Comparison of ENCODE assay signal across 23 mouse cellular contexts in genomic region chr2:38312921-38313320, GRCm38 (mm10). TPM values are rescaled to one million over a fixed set of nuclear protein-coding genes. Genes with fewer than 3 reads are reported as not detected.
DNase-seq lines count a peak whose midpoint lies in the region; TF ChIP-seq lines count a peak whose summit lies in the region.
"Had no signal": no experiment of that assay in that cellular context is flagged by ENCODE, and none has a peak within 500 bp of the region (broad histone marks: within the 10 kb centered on the region; RNA-seq: fewer than 3 reads in every experiment).

No protein-coding gene starts in this region.

- DNase-seq in cerebellum, postnatal 25 days = peak; percentile 14 to 34
- DNase-seq in cerebellum, adult 11-12 months = no peak
- peak; percentile 6 for DNase-seq in left cerebral cortex, postnatal 4 days
- DNase-seq in left cerebral cortex, postnatal 25 days (ENCODE audit: low spot score in 2 of 2) = no peak
- no peak for DNase-seq in urinary bladder, postnatal 4 days (ENCODE audit: low spot score in 2 of 2)
- DNase-seq: adrenal gland, adult 8-10 months; adrenal gland, postnatal 25 days; cerebellum, adult 9-11 months; embryo, embryonic 11 days; forebrain, postnatal 0 days; gastrocnemius, adult 2 months; gastrocnemius, postnatal 14 days; heart, adult 11 months; kidney, adult 18-20 months had no signal

- no peaks in the 10 kb centered on the region for H3K36me3 ChIP-seq in myocyte (ENCODE audit: control insufficient read depth, insufficient read depth)
- H3K36me3 ChIP-seq: embryonic facial prominence, embryonic 15.5 days; hindbrain, embryonic 12.5 days; hindbrain, embryonic 15.5 days had no signal

- no peak overlapping the region for H3K4me3 ChIP-seq in myocyte
- H3K4me3 ChIP-seq: embryonic facial prominence, embryonic 15.5 days; gastrocnemius, adult 2 months; hindbrain, embryonic 12.5 days; hindbrain, embryonic 15.5 days had no signal

- H3ac ChIP-seq in myocyte (ENCODE audit: control insufficient read depth, insufficient read length) = no peak overlapping the region

- TF ChIP-seq POLR2A in myocyte (IDR thresholded peaks at IDR 0.05; ENCODE audit: insufficient read length, low read depth) = no peak

- no peaks in the 10 kb centered on the region for H3K79me2 ChIP-seq in myocyte (ENCODE audit: control insufficient read depth, insufficient read depth)

- peaks cover 27% of the 10 kb centered on the region for H3K27me3 ChIP-seq in myocyte (ENCODE audit: control insufficient read depth, insufficient read depth, insufficient read length)
- H3K27me3 ChIP-seq: embryonic facial prominence, embryonic 15.5 days; hindbrain, embryonic 15.5 days had no signal

- peak overlapping the region; percentile 3 for H3K4me2 ChIP-seq in myocyte (ENCODE audit: low read depth)
- H3K4me2 ChIP-seq: embryonic facial prominence, embryonic 15.5 days; heart, embryonic 11.5 days; hindbrain, embryonic 12.5 days; hindbrain, embryonic 15.5 days had no signal

- intact Hi-C loops in left cerebral cortex, postnatal 4 days (cut with DNase I) = no loop called here
- intact Hi-C loops in left cerebral cortex, postnatal 25 days (cut with DNase I) = no loop called here

TF ChIP-seq in myocyte, 11 proteins besides CTCF, POLR2A, EP300 and RAD21:
- no peak for TF ChIP-seq CEBPB (IDR thresholded peaks at IDR 0.05; ENCODE audit: insufficient read depth, poor library complexity, severe bottlenecking)
- no peak for TF ChIP-seq MYOD1 (IDR thresholded peaks at IDR 0.05; ENCODE audit: control insufficient read depth in 1 of 3, insufficient read length in 2 of 3, low read depth in 2 of 3)
- TF ChIP-seq POLR2AphosphoS2 (IDR thresholded peaks at IDR 0.05; ENCODE audit: insufficient read length, low read depth) = no peak
- TF ChIP-seq SRF (IDR thresholded peaks at IDR 0.05; ENCODE audit: control insufficient read depth, insufficient read length, low read depth) = no peak
- TF ChIP-seq USF1 (IDR thresholded peaks at IDR 0.05; ENCODE audit: low read depth) = no peak
- no peak for TF ChIP-seq TCF3 (IDR thresholded peaks at IDR 0.05; ENCODE audit: insufficient read length, low read depth)
- TF ChIP-seq MYOG (IDR thresholded peaks at IDR 0.05; ENCODE audit: control insufficient read depth in 1 of 3, insufficient read depth in 1 of 3, insufficient read length in 2 of 3, low read depth in 2 of 3) = no peak
- TF ChIP-seq REST (IDR thresholded peaks at IDR 0.05; ENCODE audit: insufficient read depth, insufficient read length) = no peak
- TF ChIP-seq E2F4 (IDR thresholded peaks at IDR 0.05; ENCODE audit: insufficient read depth) = no peak
- no peak for TF ChIP-seq TCF12 (IDR thresholded peaks at IDR 0.05; ENCODE audit: insufficient read depth, poor library complexity, severe bottlenecking)
- TF ChIP-seq MAX (IDR thresholded peaks at IDR 0.05; ENCODE audit: low read depth) = no peak

RNA-seq across cellular contexts. Expression of gene Dennd1a, which starts 25.7 kb away (rescaled TPM):
- 10 to 100 TPM; 70.7 to 75.7 TPM for total RNA-seq in left cerebral cortex, postnatal 4 days (2021)
- 10 to 100 TPM; 69.9 to 77.0 TPM for total RNA-seq in left cerebral cortex, postnatal 25 days (2021)
- 11.3 TPM for polyA plus RNA-seq in myocyte (2012; fragmentation: generic; extraction: Trizol)

RNA-seq across cellular contexts. Expression of gene Lhx2, which starts 26.2 kb away (rescaled TPM):
- 100 to 1,000 TPM; 110 to 128 TPM for total RNA-seq in left cerebral cortex, postnatal 4 days (2021)
- total RNA-seq in left cerebral cortex, postnatal 25 days (2021) = 10 to 100 TPM; 76.6 to 86.9 TPM
- 0.89 TPM for polyA plus RNA-seq in myocyte (2012; fragmentation: generic; extraction: Trizol)
- total RNA-seq: adrenal gland, adult 8-10 months; adrenal gland, postnatal 25 days; hematopoietic stem cell, adult 5-6 weeks had no signal
- polyA plus RNA-seq: activated CD4-positive, CD25-positive, alpha-beta regulatory T cell, adult 4 months; CD4-positive, CD25-positive, alpha-beta regulatory T cell, adult 4 months; heart, postnatal 0 days had no signal

Comparison
In these comparisons a context has a peak if more than half of its experiments do, and no peak if none do; other contexts are left out.
1. DNase-seq: peak in cerebellum, postnatal 25 days (2 of 2) and left cerebral cortex, postnatal 4 days (single experiment); none in cerebellum, adult 11-12 months (single experiment), left cerebral cortex, postnatal 25 days (0 of 2) and urinary bladder, postnatal 4 days (0 of 2).